Comparison of ENCODE assay signal across 20 mouse cellular contexts in the genomic region with DNA sequence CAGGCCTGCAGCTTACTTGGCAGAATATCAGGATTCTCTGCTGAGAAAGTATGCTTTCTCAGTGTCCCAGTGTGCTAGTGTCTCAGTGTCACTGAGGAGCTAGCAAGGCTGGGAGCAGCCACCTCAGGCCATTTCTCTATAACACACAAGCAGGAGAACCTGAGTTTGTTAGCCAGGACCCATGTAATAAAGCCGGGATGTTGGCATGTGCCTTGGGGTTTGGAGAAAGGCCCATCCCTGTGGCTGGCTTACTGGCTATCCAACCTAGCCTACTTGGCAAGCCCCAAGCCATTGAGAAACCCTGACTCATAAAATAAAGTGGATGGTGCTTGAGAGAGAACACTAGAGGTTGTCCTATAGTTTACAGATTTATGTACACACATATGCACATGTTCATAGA. TPM values are rescaled to one million over a fixed set of nuclear protein-coding genes. Genes with fewer than 3 reads are reported as not detected.
DNase-seq lines count a peak whose midpoint lies in the region; ATAC-seq and TF ChIP-seq lines count a peak whose summit lies in the region.
"Had no signal": no experiment of that assay in that cellular context is flagged by ENCODE, and none has a peak within 500 bp of the region (broad histone marks: within the 10 kb centered on the region; RNA-seq: fewer than 3 reads in every experiment).

No protein-coding gene starts in this region.

- H3K4me1 ChIP-seq in lung, postnatal 0 days (ENCODE audit: insufficient read depth, low read depth, low read length), result no peaks in the 10 kb centered on the region
- H3K4me1 ChIP-seq: heart, embryonic 10.5 days; hindbrain, embryonic 12.5 days; liver, embryonic 12.5 days; midbrain, embryonic 15.5 days had no signal

- no peak overlapping the region for H3K4me3 ChIP-seq in lung, postnatal 0 days (ENCODE audit: low read depth, low read length)
- H3K4me3 ChIP-seq: heart, embryonic 10.5 days; hindbrain, embryonic 12.5 days; liver, embryonic 12.5 days; midbrain, embryonic 15.5 days; myocyte had no signal

- no peak for ATAC-seq in lung, postnatal 0 days
- ATAC-seq: CD4-positive, CD25-positive, alpha-beta regulatory T cell, adult 4 months; forebrain, embryonic 14.5 days; liver, embryonic 12.5 days; midbrain, embryonic 15.5 days had no signal

- H3K9ac ChIP-seq in lung, postnatal 0 days (replicated peaks; ENCODE audit: low read depth), result no peak overlapping the region
- H3K9ac ChIP-seq: hindbrain, embryonic 12.5 days; liver, embryonic 12.5 days; midbrain, embryonic 15.5 days had no signal

- H3K27ac ChIP-seq in lung, postnatal 0 days (ENCODE audit: low read length), result no peak overlapping the region
- H3K27ac ChIP-seq: heart, embryonic 10.5 days; hindbrain, embryonic 12.5 days; liver, embryonic 12.5 days; midbrain, embryonic 15.5 days had no signal

- H3K27me3 ChIP-seq in lung, postnatal 0 days (replicated peaks; ENCODE audit: insufficient read depth, low read length), result no peaks in the 10 kb centered on the region
- H3K27me3 ChIP-seq: hindbrain, embryonic 12.5 days; liver, embryonic 12.5 days; midbrain, embryonic 15.5 days had no signal

- 78% methylated on average over 1 of the region's 1 CpGs for WGBS in lung, postnatal 0 days

- DNase-seq in adrenal gland, adult 2 months, result peak; percentile 57
- no peak for DNase-seq in adrenal gland, postnatal 4 days (ENCODE audit: low spot score in 2 of 2)
- DNase-seq in gastrocnemius, postnatal 10 days, result peak; percentile 15
- no peak for DNase-seq in gastrocnemius, postnatal 14 days
- DNase-seq in lung, postnatal 0 days (ENCODE audit: low spot score), result peak; percentile 9
- no peak for DNase-seq in lung, postnatal 4 days
- no peak for DNase-seq in embryo, embryonic 10.5 days (ENCODE audit: low spot score)
- no peak for DNase-seq in urinary bladder, postnatal 14 days (ENCODE audit: low spot score)
- DNase-seq: cerebellum, adult 11-12 months; kidney, adult 8-10 months; kidney, postnatal 36 days; layer of hippocampus, adult 9-11 months; thymus, postnatal 25 days had no signal

- no peaks in the 10 kb centered on the region for H3K9me3 ChIP-seq in lung, postnatal 0 days (ENCODE audit: low read length)
- H3K9me3 ChIP-seq: heart, embryonic 10.5 days; hindbrain, embryonic 12.5 days; liver, embryonic 12.5 days; midbrain, embryonic 15.5 days had no signal

- intact Hi-C loops in gastrocnemius, postnatal 14 days (cut with DNase I; ENCODE audit: low total_unique reads), result no loop called here

- no peak for TF ChIP-seq CTCF in lung, postnatal 0 days (IDR thresholded peaks at IDR 0.05)

- TF ChIP-seq EP300 in lung, postnatal 0 days (IDR thresholded peaks at IDR 0.05), result no peak

- H3K36me3 ChIP-seq in lung, postnatal 0 days (ENCODE audit: insufficient read depth, low read length), result no peaks in the 10 kb centered on the region
- H3K36me3 ChIP-seq: heart, embryonic 10.5 days; hindbrain, embryonic 12.5 days; liver, embryonic 12.5 days; midbrain, embryonic 15.5 days had no signal

- no peak overlapping the region for H3K4me2 ChIP-seq in lung, postnatal 0 days (replicated peaks; ENCODE audit: low read depth, low read length)
- H3K4me2 ChIP-seq: hindbrain, embryonic 12.5 days; liver, embryonic 12.5 days; midbrain, embryonic 15.5 days had no signal

RNA-seq across cellular contexts. Expression of a gene that starts 32.7 kb away (rescaled TPM):
- 10 to 100 TPM in 1 of 2 experiments, 1 to 10 TPM in 1; 7.8 to 10.5 TPM for total RNA-seq in adrenal gland, adult 2 months (2021)
- polyA plus RNA-seq in adrenal gland, adult 2 months (2012; rRNA removed), result 7.0 and 7.8 TPM in 2 replicates
- 10 to 100 TPM; 15.5 to 16.8 TPM for total RNA-seq in adrenal gland, postnatal 4 days (2021)
- total RNA-seq in gastrocnemius, postnatal 10 days (2021), result 1 to 10 TPM; 2.9 to 3.5 TPM
- 1 to 10 TPM; 1.2 to 2.1 TPM for total RNA-seq in gastrocnemius, postnatal 14 days (2021)
- 5.0 and 6.5 TPM in 2 replicates for polyA plus RNA-seq in lung, postnatal 0 days (2015; fragmentation: Nextera tagmentation; extraction: Ambion mirVana)

RNA-seq across cellular contexts. Expression of a gene that starts 32.8 kb away (rescaled TPM):
- total RNA-seq in adrenal gland, adult 2 months (2021), result 1 to 10 TPM; 6.1 to 6.7 TPM
- 2.6 and 4.9 TPM in 2 replicates for polyA plus RNA-seq in adrenal gland, adult 2 months (2012; rRNA removed)
- total RNA-seq in adrenal gland, postnatal 4 days (2021), result 10 to 100 TPM in 1 of 2 experiments, 1 to 10 TPM in 1; 9.4 to 12.9 TPM
- 1 to 10 TPM; 1.1 to 2.0 TPM for total RNA-seq in gastrocnemius, postnatal 10 days (2021)
- total RNA-seq in gastrocnemius, postnatal 14 days (2021), result under 1 TPM; 0.73 to 0.88 TPM
- 6.2 and 8.2 TPM in 2 replicates for polyA plus RNA-seq in lung, postnatal 0 days (2015; fragmentation: Nextera tagmentation; extraction: Ambion mirVana)

Comparison
In these comparisons a context has a peak if more than half of its experiments do, and no peak if none do; other contexts are left out.
1. DNase-seq: peak in adrenal gland, adult 2 months (single experiment), gastrocnemius, postnatal 10 days (single experiment) and lung, postnatal 0 days (single experiment); none in adrenal gland, postnatal 4 days (0 of 2), gastrocnemius, postnatal 14 days (single experiment), lung, postnatal 4 days (0 of 2), embryo, embryonic 10.5 days (single experiment) and urinary bladder, postnatal 14 days (single experiment).